Mouse (Mus musculus) spleen, postnatal 4 days (tissue): ENCODE measurements at regions not wholly inside any gene's neighbourhood (a gene's known extent, or its start where the extent isn't known, plus 50 kb on each side); places are given as distances from the start of the nearest gene placed in this dataset.

ENCODE experiments used
- DNase-seq, 2 experiments: peaks; one replicate each; pipeline ENCODE4 v3.0.0; 2022; ENCODE audit warnings: low spot score in 2 of 2

DNA sequence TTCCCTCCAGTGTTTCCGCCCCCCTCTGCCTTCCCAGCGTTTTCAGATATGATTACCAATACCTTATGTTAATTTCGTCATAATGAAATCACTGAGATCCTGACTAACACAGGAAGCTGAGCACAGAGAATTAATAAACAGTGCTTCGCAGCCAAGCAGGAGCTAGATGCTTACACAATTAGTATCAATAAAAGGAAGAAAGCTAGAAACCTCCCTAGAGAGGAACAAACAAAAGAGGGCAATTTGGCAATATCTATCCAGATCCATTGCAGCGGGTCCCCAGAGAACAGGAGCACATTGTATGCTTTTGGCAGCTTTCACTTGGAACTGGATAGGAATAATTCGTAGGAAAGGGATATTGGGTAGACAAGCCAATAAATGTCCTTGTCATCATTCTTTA lies 159.1 kb upstream of the Kbtbd8 start:
- DNase-seq = no peak

DNA sequence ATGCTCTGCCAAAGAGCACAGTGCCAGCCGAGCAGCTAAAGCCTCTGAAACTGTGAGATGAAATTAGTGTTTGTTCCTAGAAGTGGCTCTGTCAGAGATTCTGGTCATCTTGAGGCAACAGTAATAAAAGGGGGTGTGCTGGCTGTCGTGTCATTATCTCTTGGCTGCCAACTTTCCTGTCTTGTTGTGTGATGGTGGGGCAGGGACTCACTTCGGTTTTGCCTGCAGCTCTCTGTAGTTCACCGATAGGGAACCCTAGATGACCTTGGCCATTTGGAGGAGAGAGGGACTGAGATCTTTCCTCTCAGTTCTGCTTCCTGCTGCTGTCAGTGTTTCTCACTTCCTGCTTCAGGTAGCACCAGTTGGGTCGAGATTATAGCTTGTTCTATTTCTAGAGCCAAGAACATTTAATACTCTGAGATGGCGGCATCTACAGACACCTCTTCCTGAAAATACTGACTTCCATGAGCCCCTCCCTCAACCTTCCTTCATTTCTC lies 159.8 kb upstream of the Kbtbd8 start:
- DNase-seq = no peak

DNA sequence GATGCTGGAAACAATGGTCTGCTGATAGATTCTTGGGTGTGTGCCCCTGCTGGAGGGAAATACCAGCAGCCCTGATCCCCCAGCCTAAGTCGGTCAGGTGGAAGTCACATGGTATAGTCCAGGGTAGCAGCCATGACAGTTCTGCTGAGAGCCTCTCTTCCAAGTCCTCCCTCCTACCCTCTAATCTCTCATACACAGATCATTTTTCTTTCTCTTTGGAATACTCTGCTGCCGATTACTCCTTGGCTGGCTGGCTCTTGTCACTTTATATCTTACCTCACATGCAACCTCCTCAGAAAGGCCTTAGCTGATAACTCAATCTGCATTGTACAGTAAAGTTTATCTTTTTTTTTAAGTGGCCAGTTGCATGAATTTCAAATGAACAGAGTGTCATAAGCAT lies 162.5 kb upstream of the Kbtbd8 start:
- no peak for DNase-seq

DNA sequence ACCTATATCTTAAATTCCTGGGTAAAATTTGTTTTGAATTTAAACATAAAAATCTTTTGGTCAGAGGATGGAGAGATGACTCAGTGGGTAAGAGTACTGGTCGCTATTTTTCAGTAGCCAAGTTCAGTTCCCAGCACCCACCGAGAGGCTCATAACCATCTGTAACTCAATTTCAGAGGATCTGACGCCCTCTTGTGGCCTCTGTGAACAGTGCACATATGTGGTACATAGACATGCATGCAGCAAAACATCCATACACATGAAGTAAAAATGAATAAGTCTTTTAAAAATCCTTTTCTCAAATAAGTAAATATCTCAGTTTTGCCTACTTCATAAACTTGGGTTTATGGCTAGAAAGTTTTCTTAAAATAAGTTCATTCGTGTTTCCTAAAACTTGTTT lies 163.4 kb upstream of the Kbtbd8 start:
- DNase-seq = no peak

DNA sequence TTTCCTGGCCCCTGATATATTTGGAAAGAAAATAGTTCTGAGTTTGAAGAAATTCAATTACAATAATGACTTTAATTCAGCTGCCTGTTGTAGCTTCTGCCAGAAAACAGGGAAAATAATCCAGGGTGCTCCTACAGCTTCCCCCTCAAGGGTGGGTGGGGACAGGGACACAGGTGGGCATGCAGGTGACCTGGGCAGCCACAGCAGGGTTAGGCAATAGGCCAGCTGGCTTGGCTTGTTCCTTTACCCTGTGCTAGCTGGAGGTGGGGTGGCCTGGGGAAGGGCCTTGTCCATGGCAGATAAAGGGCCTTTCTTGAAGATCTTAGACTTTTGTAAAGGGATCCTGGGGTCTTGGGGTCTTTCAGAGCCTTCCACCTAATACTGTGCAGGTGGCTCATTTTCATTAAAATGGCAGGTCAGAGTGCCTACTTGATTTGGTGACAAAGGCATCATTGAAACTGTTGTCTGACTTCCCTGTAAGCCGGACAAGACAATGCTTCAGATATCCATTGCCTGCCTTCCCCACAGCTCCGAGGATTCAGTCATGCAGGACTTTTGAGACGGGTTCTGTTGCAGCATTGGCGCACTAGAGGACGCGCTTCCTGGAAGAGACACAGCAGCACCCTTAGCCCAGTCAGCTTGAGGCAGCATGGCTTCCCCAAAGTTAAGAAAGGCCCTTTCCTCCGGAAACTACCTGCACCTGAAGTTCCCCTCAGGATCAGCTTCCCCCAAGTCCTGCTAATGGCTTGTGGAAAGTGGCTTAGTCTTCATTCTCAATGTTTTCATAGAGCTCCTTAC lies 164.9 kb upstream of the Kbtbd8 start:
- no peak for DNase-seq

DNA sequence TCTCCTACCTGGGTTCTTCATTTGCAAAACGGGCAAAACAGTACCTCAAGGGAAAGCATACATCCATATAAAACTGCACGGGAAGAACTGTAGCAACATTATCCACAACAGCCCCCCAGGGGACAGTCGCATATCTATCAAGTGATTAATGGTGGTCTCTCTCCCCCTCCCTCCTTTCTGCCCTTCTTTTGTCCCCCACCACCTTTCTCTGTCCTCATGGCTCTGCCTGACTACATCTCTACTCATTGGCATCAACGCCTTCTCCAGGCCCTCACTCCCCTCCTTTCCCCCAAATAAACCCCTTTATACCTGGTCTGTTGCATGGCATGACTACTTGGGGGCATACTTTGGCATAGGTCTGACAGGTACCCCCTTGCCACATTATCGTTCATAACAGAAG lies 166.1 kb upstream of the Kbtbd8 start:
- DNase-seq = no peak

DNA sequence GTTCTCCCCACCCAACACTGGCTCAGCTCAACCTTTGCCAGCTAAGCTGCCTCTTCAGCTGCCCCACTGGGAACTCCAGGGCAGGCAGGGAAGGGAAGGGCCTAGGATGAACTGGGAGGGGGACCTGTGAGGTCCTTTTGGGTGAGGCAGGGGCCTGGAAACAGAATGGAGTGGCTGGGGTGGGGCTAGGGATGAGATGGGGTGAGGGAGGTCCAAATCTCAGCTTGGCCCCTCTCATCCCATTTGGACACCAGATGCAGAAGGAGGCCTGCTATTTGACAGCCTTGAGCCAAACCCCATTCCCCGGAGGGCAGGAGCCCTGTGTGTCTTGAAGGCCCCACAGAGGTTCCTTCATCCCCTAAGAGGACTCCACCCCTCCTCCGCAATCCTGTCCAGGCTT lies 166.7 kb upstream of the Kbtbd8 start:
- no peak for DNase-seq

DNA sequence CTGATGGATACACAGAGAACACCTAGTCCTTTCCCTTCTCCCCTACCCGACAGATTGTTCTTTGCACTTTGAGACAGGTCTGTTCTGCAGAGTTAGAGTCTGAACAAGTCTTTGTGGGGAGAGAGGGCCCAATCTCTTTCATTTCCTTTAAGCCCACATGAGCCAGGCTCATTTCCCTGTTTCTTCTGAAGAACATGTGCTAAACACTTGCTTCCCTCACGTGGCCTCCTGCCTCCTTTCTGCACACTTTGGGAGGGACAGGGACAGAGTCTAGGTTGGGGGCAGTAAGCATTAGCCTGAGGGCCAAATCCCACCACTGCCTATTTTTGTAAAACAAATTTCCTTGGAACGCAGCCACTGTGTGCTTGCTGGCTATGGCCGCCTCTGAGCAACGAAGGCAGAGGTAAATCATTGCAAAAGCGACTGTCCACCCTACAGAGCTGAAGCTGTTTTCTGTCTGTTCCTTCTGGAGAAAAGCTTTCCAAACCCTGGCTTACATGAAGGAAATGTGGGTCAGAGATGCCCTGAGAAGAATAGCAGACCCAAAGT lies 170.6 kb upstream of the Kbtbd8 start:
- no peak for DNase-seq

DNA sequence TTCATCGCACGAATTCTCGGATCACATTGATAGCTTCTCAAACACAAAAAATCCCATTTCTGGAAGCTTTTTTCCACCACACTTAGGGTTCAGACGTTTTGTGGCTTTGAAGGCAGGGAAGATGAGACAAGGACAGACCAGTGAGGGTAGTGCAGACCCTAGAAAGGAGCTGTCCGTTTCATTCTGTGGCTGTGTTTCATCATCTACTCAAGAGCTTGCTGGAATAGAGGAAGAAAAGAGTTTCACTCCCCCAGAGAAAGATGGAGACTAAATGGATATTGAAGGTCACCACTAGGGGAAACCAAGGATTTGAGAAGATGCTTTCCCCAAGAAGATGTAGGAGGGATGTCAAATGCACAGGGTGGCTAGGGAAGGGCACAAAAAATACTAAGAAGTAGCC lies 171.3 kb upstream of the Kbtbd8 start:
- DNase-seq = no peak

DNA sequence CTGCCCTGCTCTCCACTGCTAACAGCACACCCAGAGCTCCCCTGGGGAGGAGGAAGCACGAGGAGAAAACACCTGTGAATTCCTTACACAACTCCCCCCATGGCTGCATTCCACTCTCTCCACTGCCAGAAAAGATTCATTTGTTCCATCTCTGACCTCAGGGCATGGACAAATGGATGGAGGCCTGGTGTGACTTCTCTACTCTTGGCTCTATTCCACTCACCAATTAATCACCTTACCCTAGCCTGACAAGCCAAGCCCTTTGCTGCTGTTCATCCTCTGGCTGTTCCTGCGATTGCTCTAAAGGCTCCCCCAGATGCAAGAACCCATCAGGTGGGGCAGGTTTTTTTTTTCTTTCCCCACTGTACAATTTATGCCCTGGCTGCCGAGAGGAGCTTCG lies 172.8 kb upstream of the Kbtbd8 start:
- no peak for DNase-seq

DNA sequence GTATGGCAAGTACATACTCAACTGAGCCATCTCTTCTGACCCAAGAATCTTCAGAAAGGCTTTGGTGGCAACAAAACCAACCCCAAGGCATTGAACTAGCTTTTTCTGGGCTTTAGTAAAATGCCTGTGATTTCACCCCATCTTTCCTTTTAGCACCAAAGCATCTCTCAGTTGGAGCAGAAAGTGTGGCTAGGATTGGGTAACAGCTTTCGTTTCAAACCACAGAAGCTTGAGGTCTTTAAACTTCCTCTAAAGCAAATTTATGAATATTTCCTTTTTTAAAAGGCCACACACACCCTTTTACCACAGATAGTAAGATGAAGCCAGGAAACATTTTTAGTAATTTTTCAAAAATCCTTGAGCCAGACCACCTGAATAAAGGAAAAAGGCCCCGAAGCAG lies 178.1 kb upstream of the Kbtbd8 start:
- no peak for DNase-seq

DNA sequence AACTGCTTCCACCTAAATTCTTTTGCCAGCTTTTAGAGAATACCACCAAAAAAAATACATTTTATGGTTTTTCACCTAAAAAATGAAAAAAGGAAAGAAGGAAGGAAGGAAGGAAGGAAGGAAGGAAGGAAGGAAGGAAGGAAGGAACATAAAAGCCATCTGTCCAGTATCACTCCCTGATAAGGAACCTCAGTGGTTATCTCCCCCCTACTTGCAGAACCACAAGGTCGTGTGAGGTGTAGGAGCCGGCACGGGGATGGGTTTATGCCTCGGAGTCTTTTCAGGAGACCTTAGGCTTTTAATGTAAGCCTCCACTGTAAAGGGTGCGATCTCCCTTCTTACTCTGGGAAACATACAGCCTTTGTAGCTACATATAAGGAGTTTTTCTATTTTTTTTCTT lies 180.8 kb upstream of the Kbtbd8 start:
- no peak for DNase-seq

DNA sequence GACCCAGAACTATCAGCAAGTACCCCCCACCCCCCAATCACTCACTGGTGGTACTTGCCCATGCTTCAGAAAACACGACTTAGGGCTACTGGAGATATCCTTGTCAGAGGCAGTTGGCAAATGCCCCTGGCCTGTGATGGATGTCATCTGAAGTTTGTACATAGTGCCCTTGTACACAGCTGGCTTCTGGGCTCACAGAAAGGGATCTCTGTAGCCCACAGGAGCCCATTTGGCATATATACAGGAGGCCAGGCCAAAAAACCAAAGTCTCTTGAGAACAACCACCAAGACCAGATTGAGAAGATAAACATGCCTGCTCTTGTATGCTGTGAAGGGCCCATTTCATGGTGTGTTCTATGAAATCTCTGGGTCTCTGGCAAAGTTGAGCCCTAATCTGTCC lies 181.3 kb upstream of the Kbtbd8 start:
- DNase-seq = no peak

DNA sequence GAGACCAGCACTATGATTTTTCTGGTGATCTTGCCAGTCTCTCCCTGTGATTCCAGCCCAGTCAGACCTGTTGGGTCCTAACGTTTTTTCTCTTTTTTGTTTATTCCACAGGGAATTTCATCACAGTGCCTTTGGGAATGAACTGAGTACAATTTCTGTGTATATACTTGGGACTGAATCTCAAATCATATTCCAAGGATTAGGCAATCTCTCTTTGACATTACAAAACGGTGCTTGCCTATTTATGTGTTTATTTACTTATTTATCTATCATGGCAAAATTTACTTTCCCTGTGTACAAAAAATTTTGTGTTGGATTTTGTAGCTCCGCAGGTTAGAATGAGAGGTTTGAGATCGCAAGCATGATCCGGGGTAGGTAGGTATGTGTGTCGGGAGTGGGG lies 189.2 kb upstream of the Kbtbd8 start:
- DNase-seq = no peak

DNA sequence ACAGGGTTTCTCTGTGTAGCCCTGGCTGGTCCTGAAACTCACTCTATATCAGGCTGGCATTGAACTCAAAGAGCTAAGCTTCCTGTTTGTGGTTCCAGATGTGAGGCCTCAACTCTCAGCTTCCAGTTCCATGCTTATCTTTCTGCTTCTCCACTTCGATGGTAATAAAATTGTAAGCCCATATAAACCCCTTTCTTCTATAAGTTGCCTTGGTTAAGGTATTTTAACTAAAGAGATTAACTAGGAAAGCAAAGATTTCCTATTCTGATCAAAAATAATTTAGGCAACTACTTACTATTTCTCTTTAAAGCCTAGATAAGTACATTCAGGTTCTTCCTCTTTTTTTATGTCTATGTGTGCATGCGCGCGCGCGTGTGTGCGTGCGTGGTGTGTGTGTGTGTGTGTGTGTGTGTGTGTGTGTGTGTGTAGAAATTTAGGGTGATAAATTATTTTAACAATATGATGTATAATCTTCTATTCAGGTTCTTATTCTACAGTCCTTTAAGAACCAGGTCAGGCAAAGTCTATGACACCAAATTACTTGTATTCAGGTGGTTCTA lies 190.3 kb upstream of the Kbtbd8 start:
- DNase-seq = no peak

DNA sequence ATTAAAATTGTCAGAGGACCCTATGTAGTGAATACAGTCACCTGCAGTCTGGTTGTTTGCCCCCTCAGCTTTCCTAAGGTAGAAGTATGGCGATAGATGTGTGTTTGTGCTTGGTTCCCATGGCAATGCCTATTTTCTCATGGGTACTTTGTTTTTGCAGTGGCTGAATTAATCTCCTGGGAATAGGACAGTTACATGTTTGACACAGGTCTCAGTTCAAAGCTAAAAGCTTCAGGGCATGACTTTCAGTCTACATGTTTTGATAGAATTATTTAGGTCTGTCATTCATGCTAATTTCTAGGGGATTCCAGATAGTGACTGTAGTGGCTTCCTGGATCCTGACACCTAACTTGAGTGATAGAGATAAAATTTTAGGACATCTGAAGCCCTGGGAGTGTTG lies 191.6 kb upstream of the Kbtbd8 start:
- no peak for DNase-seq

DNA sequence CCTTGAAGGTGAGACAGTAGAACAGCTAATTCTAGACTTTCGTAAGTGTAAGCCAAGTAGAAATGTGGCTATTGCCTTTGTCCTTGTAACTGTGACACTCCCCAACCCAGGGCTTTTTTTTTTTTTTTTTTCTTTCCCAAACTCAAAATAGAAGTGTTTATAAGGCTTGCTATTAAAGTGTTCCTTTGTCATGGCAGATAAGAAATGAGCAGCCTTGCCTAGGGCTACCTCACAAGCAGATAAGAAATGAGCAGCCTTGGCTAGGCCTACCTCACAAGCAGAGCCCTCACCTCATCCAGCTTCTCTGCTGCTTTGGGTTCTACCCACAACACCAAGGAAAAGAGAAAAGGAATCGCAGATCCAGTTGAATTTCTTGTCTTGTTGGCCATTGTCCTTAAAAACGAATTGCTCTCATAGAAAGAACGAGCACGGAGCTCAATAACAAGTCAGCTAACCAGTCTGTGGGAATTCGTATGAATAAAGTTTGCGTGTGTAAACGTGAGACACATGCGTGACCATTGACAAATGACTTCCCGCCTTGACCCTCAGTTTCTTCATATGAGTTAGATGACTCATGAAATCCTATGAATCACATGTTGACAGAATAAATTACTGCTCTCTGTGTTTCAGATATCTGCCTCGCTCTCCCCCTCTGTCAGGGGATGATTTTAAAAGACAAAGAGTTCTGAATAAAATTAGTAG lies 192.6 kb upstream of the Kbtbd8 start:
- DNase-seq = no peak

DNA sequence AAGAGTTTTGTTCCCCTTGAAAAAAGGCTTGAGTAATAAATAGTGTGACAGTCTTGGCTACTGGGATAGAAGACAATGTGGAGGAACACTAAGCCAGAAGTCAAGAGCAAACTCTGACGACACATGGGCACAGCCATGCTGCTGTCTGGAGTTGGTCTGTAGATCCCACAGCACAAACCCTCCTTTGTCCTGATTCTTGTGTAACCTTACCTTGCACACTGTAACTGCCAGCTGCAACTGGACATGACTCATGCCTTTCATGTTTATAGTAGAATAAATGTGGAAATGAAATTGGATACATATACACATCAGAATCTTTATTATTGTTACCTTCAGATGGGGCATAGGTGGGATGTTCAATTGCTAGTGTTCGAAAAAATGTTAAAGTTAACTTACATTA lies 195.3 kb upstream of the Kbtbd8 start:
- DNase-seq = no peak

DNA sequence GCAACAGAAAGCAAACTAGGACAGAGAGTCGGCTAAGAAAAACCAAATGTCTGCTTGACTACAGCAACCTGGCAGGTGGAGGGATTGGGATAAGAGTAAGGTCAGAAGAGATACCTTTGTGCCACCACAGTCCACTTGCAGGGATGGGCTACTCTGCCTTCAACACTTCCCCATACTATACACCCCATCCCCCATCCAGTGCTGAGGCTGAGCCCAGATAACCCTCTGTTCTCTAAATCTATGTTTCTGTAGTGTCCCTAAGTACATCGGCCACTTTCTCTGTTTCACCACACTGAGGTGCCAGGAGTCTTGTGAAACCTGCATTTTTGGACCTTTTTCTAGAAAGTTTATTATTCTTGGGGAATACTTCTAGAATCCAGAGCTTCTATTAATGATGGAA lies 196.3 kb upstream of the Kbtbd8 start:
- no peak for DNase-seq

DNA sequence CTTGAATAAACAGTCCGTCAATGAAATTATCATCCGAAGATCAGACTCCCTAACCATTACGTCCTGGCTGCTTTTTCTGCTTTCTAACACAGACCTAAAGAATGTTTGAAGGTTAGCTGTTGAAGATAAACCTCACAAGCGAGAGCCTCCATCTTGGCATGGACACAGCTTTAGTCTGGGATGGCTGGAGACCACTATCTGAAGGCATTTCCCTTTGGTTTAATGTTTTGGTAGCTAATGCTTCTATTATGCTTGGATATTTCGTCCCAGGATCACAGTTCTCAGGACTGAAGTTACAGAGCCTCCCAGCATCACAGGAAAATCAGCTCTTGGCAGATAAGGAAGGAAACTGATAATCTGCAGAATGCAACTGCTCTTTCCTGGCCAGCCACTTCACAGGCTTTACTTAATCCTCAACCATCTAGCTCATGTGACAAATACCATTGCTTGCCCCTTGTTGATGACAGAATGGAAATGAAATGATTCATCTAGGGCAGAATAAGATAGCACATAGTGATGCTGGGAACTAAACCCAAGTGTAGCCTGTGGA lies 197.8 kb upstream of the Kbtbd8 start:
- no peak for DNase-seq

DNA sequence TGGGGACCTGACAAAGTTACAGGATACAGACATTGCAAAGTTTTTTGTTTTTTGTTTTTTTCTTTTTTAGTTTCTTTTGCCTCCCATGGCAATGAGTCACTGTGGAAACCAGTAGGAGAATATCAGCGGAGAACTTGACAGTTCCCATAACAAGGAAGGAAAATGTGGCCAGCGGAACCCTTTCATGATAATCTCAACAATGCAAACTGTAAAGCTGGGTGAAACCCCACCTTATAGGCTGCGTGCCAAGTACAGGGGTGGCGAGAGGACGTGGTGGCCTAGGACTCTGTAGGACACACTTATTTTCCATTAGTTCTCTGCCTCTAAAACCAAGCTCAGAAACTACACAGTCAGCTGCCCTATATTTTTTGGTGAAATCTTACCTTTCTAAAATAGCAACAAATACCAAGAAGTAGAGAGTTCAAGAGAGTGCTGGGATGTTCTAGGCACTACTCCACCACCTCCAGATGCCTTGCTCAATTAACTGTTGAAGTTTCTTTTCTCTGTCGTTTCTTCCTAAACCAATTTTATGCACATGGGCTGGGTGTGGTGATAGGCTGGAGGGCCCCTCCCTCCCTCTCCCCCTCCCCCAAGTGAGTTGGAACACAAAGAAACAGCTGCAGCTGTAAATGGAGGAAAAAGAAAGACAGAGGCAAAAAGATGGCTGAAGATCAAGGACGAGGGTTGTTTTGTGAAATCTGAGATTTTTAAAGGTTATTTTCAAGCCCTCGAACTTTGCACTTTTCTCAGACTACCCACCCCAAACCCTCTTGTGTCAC lies 201.0 kb upstream of the Kbtbd8 start:
- DNase-seq = no peak

DNA sequence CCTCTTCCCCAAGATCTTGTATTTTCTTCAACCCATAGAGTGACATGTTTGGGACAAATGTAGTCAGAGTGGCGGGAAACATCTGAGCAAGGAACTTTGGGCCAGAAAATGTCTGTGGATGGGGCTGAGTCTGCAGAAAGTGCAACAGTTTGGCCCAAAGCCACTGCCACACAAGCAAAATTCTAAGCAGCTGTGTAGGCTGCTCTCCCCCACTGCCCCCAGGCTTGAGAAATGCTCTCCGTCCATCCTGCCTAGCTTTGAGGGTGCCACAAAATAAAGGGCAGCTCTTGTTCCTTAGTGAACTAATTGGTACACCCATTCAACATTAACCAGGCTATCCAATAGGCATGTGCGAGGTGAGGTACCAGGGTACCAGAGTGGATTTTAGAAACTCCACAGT lies 205.2 kb upstream of the Kbtbd8 start:
- no peak for DNase-seq
